Mouse (Mus musculus): ENCODE data around the gene Gm3183. TPM values are rescaled to one million over a fixed set of nuclear protein-coding genes. Genes with fewer than 3 reads are reported as not detected.
"Not testable (repeated sequence)": the region's sequence is repeated elsewhere in the genome, so short reads cannot be mapped to it uniquely, and the experiment has no call there.

The Gm3183 gene
- polyA plus RNA-seq (2012; rRNA removed) = not detected in 2 replicates

DNA sequence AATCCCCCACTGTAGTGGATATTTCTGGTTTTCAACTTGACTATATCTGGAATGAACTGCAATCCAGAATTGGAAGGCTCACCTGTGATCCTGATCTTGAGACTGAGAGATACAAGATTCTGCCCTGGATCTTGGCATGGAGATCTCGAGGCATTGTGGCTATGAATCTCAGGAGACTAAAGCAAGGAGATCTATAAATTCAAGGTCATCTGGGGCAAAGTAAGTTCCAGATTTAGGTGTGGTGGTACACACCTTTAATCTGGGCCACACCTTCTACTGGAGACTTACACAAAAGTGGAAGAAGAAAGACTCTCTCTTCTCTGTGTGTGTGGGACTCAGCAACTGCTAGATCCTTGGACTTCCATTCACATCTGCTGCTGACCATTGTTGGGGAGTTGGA lies at the start of gene Gm3183:
TSS of gene Gm3183 (plus strand) at position 301 of the 400 bp plus-strand sequence.
- not testable (repeated sequence) for H3K27me3 ChIP-seq (ENCODE audit: control insufficient read depth, insufficient read depth, low read length); H3K4me1 ChIP-seq (replicated peaks; ENCODE audit: control insufficient read depth, insufficient read depth, low read length); H3K36me3 ChIP-seq (ENCODE audit: control insufficient read depth, insufficient read depth, low read length); DNase-seq; H3K4me3 ChIP-seq (ENCODE audit: control insufficient read depth, insufficient read depth, low read length); H3K27ac ChIP-seq (ENCODE audit: control insufficient read depth, insufficient read depth, low read length)
- WGBS = no CpG with 5 or more reads among the region's 1 CpGs

Other genes with a start within 250 kb of the Gm3183 start
- 0.05 TPM in 1 of 2 replicates, not detected in the other for gene Gm3147, start 249.1 kb upstream of the Gm3183 start, polyA plus RNA-seq (2012; rRNA removed)
- not detected in 2 replicates for gene Gm6509, start 241.5 kb upstream of the Gm3183 start, polyA plus RNA-seq (2012; rRNA removed)
- gene Gm6205, start 217.1 kb upstream of the Gm3183 start, polyA plus RNA-seq (2012; rRNA removed) = not detected in 2 replicates
- not detected in 2 replicates for gene Gm6367, start 123.2 kb downstream of the Gm3183 start, polyA plus RNA-seq (2012; rRNA removed)
- not detected in 2 replicates for gene Gm7942, start 241.5 kb downstream of the Gm3183 start, polyA plus RNA-seq (2012; rRNA removed)